Mouse (Mus musculus): ENCODE measurements around the gene Sf3b5.
"Not testable (repeated sequence)": the region's sequence is repeated elsewhere in the genome, so short reads cannot be mapped to it uniquely, and the experiment has no call there.

- not testable (repeated sequence) for TF ChIP-seq CTCF (IDR thresholded peaks at IDR 0.05; ENCODE audit: control insufficient read depth, insufficient read depth, insufficient read length); USF1 (IDR thresholded peaks at IDR 0.05; ENCODE audit: low read depth); MYOD1 (IDR thresholded peaks at IDR 0.05; ENCODE audit: control insufficient read depth, insufficient read length, low read depth); MAX (IDR thresholded peaks at IDR 0.05); CEBPB (IDR thresholded peaks at IDR 0.05; ENCODE audit: low read depth); MYOG (IDR thresholded peaks at IDR 0.05; ENCODE audit: control insufficient read depth, extremely low read depth, insufficient read length)
These were observed 18.8 kb downstream of the Sf3b5 start for GRCm38 (mm10) chr10:13023985-13024384.
